Mouse (Mus musculus) forebrain, embryonic 13.5 days (tissue): ENCODE results near the gene Angptl8. TPM values are rescaled to one million over a fixed set of nuclear protein-coding genes. Genes with fewer than 3 reads are reported as not detected.

Source experiments
- ATAC-seq: fragments of 200-750 bp; cut with Nextera tagmentation; 2 replicates; pipeline ENCODE4 v1.8.0; 2017
- H3K27ac ChIP-seq: fragments of 300-500 bp; sonication (generic); 2 replicates; pipeline ENCODE4 v1.5.1; 2015; ENCODE audit warnings: inconsistent platforms, mild to moderate bottlenecking, moderate library complexity
- H3K27me3 ChIP-seq: fragments of 300-500 bp; sonication (generic); 2 replicates; pipeline ENCODE4 v1.6.1; 2015; ENCODE audit warnings: mild to moderate bottlenecking, inconsistent platforms
- H3K36me3 ChIP-seq: fragments of 300-500 bp; sonication (generic); 2 replicates; pipeline ENCODE4 v1.6.1; 2015; ENCODE audit warnings: mild to moderate bottlenecking, inconsistent platforms; ENCODE audit not compliant: poor library complexity, severe bottlenecking
- H3K4me1 ChIP-seq: fragments of 300-500 bp; sonication (generic); 2 replicates; pipeline ENCODE4 v1.6.1; 2015; ENCODE audit warnings: inconsistent platforms
- H3K4me2 ChIP-seq: fragments of 300-500 bp; sonication (generic); 2 replicates; pipeline ENCODE4 v1.6.1; 2015; ENCODE audit warnings: inconsistent platforms, mild to moderate bottlenecking, moderate library complexity
- H3K4me3 ChIP-seq: fragments of 300-500 bp; sonication (generic); 2 replicates; pipeline ENCODE4 v1.5.1; 2015; ENCODE audit warnings: mild to moderate bottlenecking, inconsistent platforms
- H3K9ac ChIP-seq: fragments of 300-500 bp; sonication (generic); 2 replicates; pipeline ENCODE4 v1.6.1; 2015; ENCODE audit warnings: mild to moderate bottlenecking, inconsistent platforms
- H3K9me3 ChIP-seq: fragments of 300-500 bp; sonication (generic); replicated peaks from 2 replicates; pipeline ENCODE4 v1.6.1; 2016; ENCODE audit warnings: inconsistent platforms
- WGBS: fragments of 180-500 bp; shearing (Covaris S2); methylation state at CpG from one replicate; pipeline ENCODE4 v1.1.7; 2015; 5-methylcytosine and 5-hydroxymethylcytosine counted together
- microRNA-seq: library from miRNA; unstranded; fragments of <30 nt; microRNA quantifications from one replicate; pipeline ENCODE4, GENCODE M21; 2016
- polyA plus RNA-seq: library from polyadenylated mRNA; unstranded; fragments of >200 nt; fragmentation: Nextera tagmentation; extraction: Ambion mirVana; gene quantifications from 2 replicates; pipeline ENCODE4 v1.2.1, GENCODE M21; 2015

The Angptl8 gene
- polyA plus RNA-seq, 1 experiment from 2014 or later: not detected

GRCm38 (mm10) chr9:21872204-21872603 is 36.9 kb downstream of the Angptl8 start:
- Histone ChIP-seq H3K9me3 (no peaks in the 10 kb centered on the region), H3K9ac (no peak overlapping the region), H3K27ac (no peak overlapping the region), H3K4me1 (no peaks in the 10 kb centered on the region), H3K36me3 (no peaks in the 10 kb centered on the region), H3K27me3 (no peaks in the 10 kb centered on the region), H3K4me3 (no peak overlapping the region), H3K4me2 (no peak overlapping the region)
- WGBS: 66% methylated on average over 4 of the region's 4 CpGs
- ATAC-seq: no peak

GRCm38 (mm10) chr9:21876601-21877000 is 41.3 kb downstream of the Angptl8 start:
- H3K9me3 ChIP-seq: no peaks in the 10 kb centered on the region
- H3K4me3 ChIP-seq: no peak overlapping the region
- H3K27ac ChIP-seq: no peak overlapping the region
- no peak overlapping the region for H3K9ac ChIP-seq
- H3K4me1 ChIP-seq: no peaks in the 10 kb centered on the region
- no peaks in the 10 kb centered on the region for H3K27me3 ChIP-seq
- WGBS: 60% methylated on average over 3 of the region's 3 CpGs
- no peak for ATAC-seq
- no peak overlapping the region for H3K4me2 ChIP-seq
- no peaks in the 10 kb centered on the region for H3K36me3 ChIP-seq

Small RNA genes within 50 kb of the gene (microRNA-seq; reads per million reads assigned to microRNA genes)
- 4.3 reads per million, percentile 11 among the genes with 10 or more reads in this experiment for gene Mir7083

Other genes with a start within 250 kb of the Angptl8 start
- 44.3 and 46.7 TPM in 2 replicates for gene Timm29, start 242.8 kb upstream of the Angptl8 start, polyA plus RNA-seq
- gene Yipf2, start 242.7 kb upstream of the Angptl8 start, polyA plus RNA-seq: 20.6 and 23.0 TPM in 2 replicates
- gene Smarca4, start 219.3 kb upstream of the Angptl8 start, polyA plus RNA-seq: 159 and 174 TPM in 2 replicates
- gene Ldlr, start 112.0 kb upstream of the Angptl8 start, polyA plus RNA-seq: 21.2 and 26.3 TPM in 2 replicates
- gene Spc24, start 75.2 kb upstream of the Angptl8 start, polyA plus RNA-seq: 95.6 and 95.7 TPM in 2 replicates
- 2.6 and 3.1 TPM in 2 replicates for gene Kank2, start 36.8 kb upstream of the Angptl8 start, polyA plus RNA-seq
- 12.5 and 13.9 TPM in 2 replicates for gene Dock6, start 17.1 kb downstream of the Angptl8 start, polyA plus RNA-seq
- gene Rab3d, start 82.7 kb downstream of the Angptl8 start, polyA plus RNA-seq: 18.3 and 21.0 TPM in 2 replicates
- gene Ccdc159, start 92.0 kb downstream of the Angptl8 start, polyA plus RNA-seq: 5.0 and 6.6 TPM in 2 replicates
- 42.2 and 42.3 TPM in 2 replicates for gene Tmem205, start 92.0 kb downstream of the Angptl8 start, polyA plus RNA-seq
- gene Plppr2, start 101.5 kb downstream of the Angptl8 start, polyA plus RNA-seq: 37.8 and 44.1 TPM in 2 replicates
- gene Swsap1, start 120.2 kb downstream of the Angptl8 start, polyA plus RNA-seq: 8.6 and 12.1 TPM in 2 replicates
- gene Epor, start 128.0 kb downstream of the Angptl8 start, polyA plus RNA-seq: 0.99 and 1.9 TPM in 2 replicates
- gene Rgl3, start 153.9 kb downstream of the Angptl8 start, polyA plus RNA-seq: 1.1 and 1.2 TPM in 2 replicates
- 4.0 and 4.6 TPM in 2 replicates for gene Ccdc151, start 167.1 kb downstream of the Angptl8 start, polyA plus RNA-seq
- gene Prkcsh, start 167.3 kb downstream of the Angptl8 start, polyA plus RNA-seq: 84.2 and 89.6 TPM in 2 replicates
- gene Elavl3, start 216.5 kb downstream of the Angptl8 start, polyA plus RNA-seq: 63.7 and 66.4 TPM in 2 replicates
- not detected in 2 replicates for gene Gm49318, start 235.7 kb downstream of the Angptl8 start, polyA plus RNA-seq
- 17.1 and 18.9 TPM in 2 replicates for gene Zfp653, start 235.9 kb downstream of the Angptl8 start, polyA plus RNA-seq
- 47.7 and 51.5 TPM in 2 replicates for gene Ecsit, start 249.9 kb downstream of the Angptl8 start, polyA plus RNA-seq